Mouse (Mus musculus) T-cell, adult 2 months (primary cell): ENCODE results near the gene Clcf1.

Experiments
- DNase-seq: peaks from one replicate; pipeline ENCODE4 v3.0.0; 2022; ENCODE audit warnings: low spot score

Gene Clcf1

GRCm38 (mm10) chr19:4214071-4214770 is at the start of gene Clcf1, which contains the start of gene AC109138.7:
TSS of gene Clcf1 (plus strand) at chr19:4214238.
TSS of gene AC109138.7 (plus strand) at chr19:4214357.
- peak; percentile 87 for DNase-seq

GRCm38 (mm10) chr19:4164721-4165120 is 49.3 kb upstream of the Clcf1 start:
- no peak for DNase-seq

- no peak for DNase-seq
Measured at GRCm38 (mm10) chr19:4166678-4167476, 47.2 kb upstream of the Clcf1 start.

GRCm38 (mm10) chr19:4169378-4169784 is 44.7 kb upstream of the Clcf1 start:
- peak; percentile 99 for DNase-seq

- no peak for DNase-seq
Measured at GRCm38 (mm10) chr19:4169810-4170209, 44.2 kb upstream of the Clcf1 start.

GRCm38 (mm10) chr19:4170723-4171392 is 43.2 kb upstream of the Clcf1 start:
- DNase-seq = no peak

- DNase-seq = no peak
Measured at GRCm38 (mm10) chr19:4171393-4172290, 42.4 kb upstream of the Clcf1 start.

GRCm38 (mm10) chr19:4172925-4173324 is 41.1 kb upstream of the Clcf1 start:
- DNase-seq = no peak

GRCm38 (mm10) chr19:4175368-4175947 is 38.6 kb upstream of the Clcf1 start, which contains the start of gene Carns1:
TSS of gene Carns1 (minus strand) at chr19:4175479.
- DNase-seq = no peak

GRCm38 (mm10) chr19:4180411-4180810 is 33.6 kb upstream of the Clcf1 start:
- no peak for DNase-seq

GRCm38 (mm10) chr19:4181892-4182291 is 32.1 kb upstream of the Clcf1 start:
- peak; percentile 82 for DNase-seq

GRCm38 (mm10) chr19:4183689-4184088 is 30.3 kb upstream of the Clcf1 start:
- DNase-seq = no peak

- DNase-seq = peak; percentile 85
Measured at GRCm38 (mm10) chr19:4184976-4185975, 28.8 kb upstream of the Clcf1 start.

- no peak for DNase-seq
Measured at GRCm38 (mm10) chr19:4187303-4187702, 26.7 kb upstream of the Clcf1 start.

GRCm38 (mm10) chr19:4189051-4189620 is 24.9 kb upstream of the Clcf1 start:
- DNase-seq = peak; percentile 47

- peak; percentile 92 for DNase-seq
Measured at GRCm38 (mm10) chr19:4190831-4191334, 23.2 kb upstream of the Clcf1 start, which contains the start of gene Tbc1d10c. TSS of gene Tbc1d10c (minus strand) at chr19:4191284.

- peak; percentile 96 for DNase-seq
Measured at GRCm38 (mm10) chr19:4191528-4192250, 22.3 kb upstream of the Clcf1 start, which contains the start of gene Ppp1ca. TSS of gene Ppp1ca (plus strand) at chr19:4192065.

GRCm38 (mm10) chr19:4192251-4192985 is 21.6 kb upstream of the Clcf1 start:
- no peak for DNase-seq
